8 mouse cellular contexts compared by ENCODE assay signal in genomic region chr11:77930751-77931540, GRCm38 (mm10). TPM values are rescaled to one million over a fixed set of nuclear protein-coding genes. Genes with fewer than 3 reads are reported as not detected.
DNase-seq lines count a peak whose midpoint lies in the region; ATAC-seq and TF ChIP-seq lines count a peak whose summit lies in the region.

Gene Sez6, plus strand, starts transcription at chr11:77930800.

- H3K9ac ChIP-seq in intestine, embryonic 16.5 days (ENCODE audit: low read depth, low read length): no peak within 1 kb of the TSS
- peak within 1 kb of the TSS; percentile 59 for H3K9ac ChIP-seq in midbrain, embryonic 11.5 days (ENCODE audit: low read length)

- no peak for TF ChIP-seq CTCF in small intestine, adult 2 months (IDR thresholded peaks at IDR 0.05; ENCODE audit: extremely low read depth, insufficient read length, insufficient replicate concordance, low read depth, low read length)

- no peaks in the 10 kb centered on the region for H3K36me3 ChIP-seq in intestine, embryonic 16.5 days (ENCODE audit: control insufficient read depth, insufficient read depth, low read length)
- no peaks in the 10 kb centered on the region for H3K36me3 ChIP-seq in midbrain, embryonic 11.5 days (ENCODE audit: control insufficient read depth, insufficient read depth, low read length)
- H3K36me3 ChIP-seq in small intestine, adult 2 months (ENCODE audit: control insufficient read depth, insufficient read depth, low read length): no peaks in the 10 kb centered on the region

- peaks cover 54% of the 10 kb centered on the region for H3K27me3 ChIP-seq in intestine, embryonic 16.5 days (replicated peaks; ENCODE audit: control insufficient read depth, insufficient read depth, low read length)
- H3K27me3 ChIP-seq in midbrain, embryonic 11.5 days (ENCODE audit: control insufficient read depth, insufficient read depth, low read length): peaks cover 36% of the 10 kb centered on the region
- peaks cover 59% of the 10 kb centered on the region for H3K27me3 ChIP-seq in small intestine, adult 2 months (ENCODE audit: control insufficient read depth, insufficient read depth, low read length)

- peaks cover 7% of the 10 kb centered on the region for H3K4me1 ChIP-seq in intestine, embryonic 16.5 days (ENCODE audit: control insufficient read depth, insufficient read depth, low read length)
- peaks cover 18% of the 10 kb centered on the region for H3K4me1 ChIP-seq in midbrain, embryonic 11.5 days (ENCODE audit: control insufficient read depth, insufficient read depth, low read length)
- peaks cover 5% of the 10 kb centered on the region for H3K4me1 ChIP-seq in small intestine, adult 2 months (ENCODE audit: control insufficient read depth, insufficient read depth, insufficient read length, low read length)

- intact Hi-C loops in gastrocnemius, postnatal 36 days (cut with DNase I): no loop called here
- intact Hi-C loops in left cerebral cortex, postnatal 36 days (cut with DNase I): loop anchor here (2.0 to 5.0 kb wide), 4 partner anchors 34 to 79 kb away; partner anchors contain the start of gene Pipox

- WGBS in intestine, embryonic 16.5 days: under 1% methylated on average over 89 of the region's 94 CpGs
- under 1% methylated on average over 89 of the region's 94 CpGs for WGBS in midbrain, embryonic 11.5 days
- WGBS in small intestine, adult 2 months: 2% methylated on average over 93 of the region's 94 CpGs

- no peak within 1 kb of the TSS for H3K27ac ChIP-seq in intestine, embryonic 16.5 days (ENCODE audit: low read length)
- no peak within 1 kb of the TSS for H3K27ac ChIP-seq in midbrain, embryonic 11.5 days (ENCODE audit: low read depth, low read length)
- H3K27ac ChIP-seq in small intestine, adult 2 months (ENCODE audit: insufficient read depth, low read depth, low read length): no peak within 1 kb of the TSS

- peak; percentile 72 for ATAC-seq in intestine, embryonic 16.5 days
- ATAC-seq in midbrain, embryonic 11.5 days (ENCODE audit: low FRiP score): peak; percentile 77

- peak; percentile 85 for DNase-seq in adrenal gland, adult 2 months
- peak; percentile 89 for DNase-seq in embryo, embryonic 10.5 days (ENCODE audit: low spot score)
- DNase-seq in gastrocnemius, postnatal 36 days: peak; percentile 50 to 71
- peak; percentile 78 to 81 for DNase-seq in left cerebral cortex, postnatal 36 days (ENCODE audit: low spot score in 2 of 2)
- DNase-seq in midbrain, embryonic 11.5 days (ENCODE audit: low spot score, missing footprints): peak; percentile 98
- DNase-seq in yolk sac, embryonic 10.5 days (ENCODE audit: low spot score): peak; percentile 66

- H3K9me3 ChIP-seq in intestine, embryonic 16.5 days (ENCODE audit: control insufficient read depth, low read length): no peaks in the 10 kb centered on the region
- no peaks in the 10 kb centered on the region for H3K9me3 ChIP-seq in midbrain, embryonic 11.5 days (ENCODE audit: control insufficient read depth, low read length)

- H3K4me3 ChIP-seq in intestine, embryonic 16.5 days (ENCODE audit: low read length): peak within 1 kb of the TSS; percentile 57
- peak within 1 kb of the TSS; percentile 61 for H3K4me3 ChIP-seq in midbrain, embryonic 11.5 days (ENCODE audit: low read depth, low read length)
- H3K4me3 ChIP-seq in small intestine, adult 2 months (ENCODE audit: low read depth, low read length): peak within 1 kb of the TSS; percentile 45

- TF ChIP-seq POLR2A in small intestine, adult 2 months (IDR thresholded peaks at IDR 0.05; ENCODE audit: low read depth, low read length): no peak

- H3K4me2 ChIP-seq in intestine, embryonic 16.5 days (ENCODE audit: low read depth, low read length): peak within 1 kb of the TSS; percentile 97
- peak within 1 kb of the TSS; percentile 99 for H3K4me2 ChIP-seq in midbrain, embryonic 11.5 days

RNA-seq across cellular contexts. Expression of gene Sez6, which starts in this region (rescaled TPM):
- total RNA-seq in adrenal gland, adult 2 months (2021): 1 to 10 TPM; 2.9 to 4.4 TPM
- 1.5 and 2.0 TPM in 2 replicates for polyA plus RNA-seq in adrenal gland, adult 2 months (2012; rRNA removed)
- total RNA-seq in gastrocnemius, postnatal 36 days (2021): under 1 TPM in 1 of 2 experiments, not detected in 1; 0.10 TPM
- polyA plus RNA-seq in intestine, embryonic 16.5 days (2015; fragmentation: Nextera tagmentation; extraction: Ambion mirVana): 0.48 and 0.56 TPM in 2 replicates
- 100 to 1,000 TPM; 150 to 165 TPM for total RNA-seq in left cerebral cortex, postnatal 36 days (2021)
- 7.2 and 8.6 TPM in 2 replicates for polyA plus RNA-seq in midbrain, embryonic 11.5 days (2014; fragmentation: Nextera tagmentation; extraction: Ambion mirVana)
- polyA plus RNA-seq in small intestine, adult 2 months (2012; rRNA removed): 0.41 and 0.46 TPM in 2 replicates

Comparison
In these comparisons a context has a peak if more than half of its experiments do, and no peak if none do; other contexts are left out.
1. RNA of gene Sez6 (total RNA-seq): 150 to 165 TPM in left cerebral cortex, postnatal 36 days; 2.9 to 4.4 TPM in adrenal gland, adult 2 months and 0.10 TPM in gastrocnemius, postnatal 36 days; every median in the first group is over 10 times any median in the second.
2. Peak in DNase-seq in gastrocnemius, postnatal 36 days; RNA of the gene not detected or under 1 TPM.
3. Peak in ATAC-seq, H3K4me3 ChIP-seq and H3K4me2 ChIP-seq in intestine, embryonic 16.5 days; RNA of the gene not detected or under 1 TPM.
4. Peak in every context shown above with its lines, with median percentiles within 50 percentile points of each other: DNase-seq and H3K4me3 ChIP-seq.